In genomic region chr1:82287052-82287775, GRCm38 (mm10) we compare ENCODE assay signal across 10 mouse cellular contexts. TPM values are rescaled to one million over a fixed set of nuclear protein-coding genes. Genes with fewer than 3 reads are reported as not detected.
DNase-seq lines count a peak whose midpoint lies in the region; ATAC-seq and TF ChIP-seq lines count a peak whose summit lies in the region.
"Had no signal": no experiment of that assay in that cellular context is flagged by ENCODE, and none has a peak within 500 bp of the region (broad histone marks: within the 10 kb centered on the region; RNA-seq: fewer than 3 reads in every experiment).

No protein-coding gene starts in this region.

- 63% methylated on average over 22 of the region's 22 CpGs for WGBS in forebrain, embryonic 12.5 days
- WGBS in hindbrain, embryonic 10.5 days: 67% methylated on average over 22 of the region's 22 CpGs
- 79% methylated on average over 22 of the region's 22 CpGs for WGBS in small intestine, adult 2 months

- peaks cover 60% of the 10 kb centered on the region for H3K4me1 ChIP-seq in forebrain, embryonic 12.5 days
- peaks cover 87% of the 10 kb centered on the region for H3K4me1 ChIP-seq in hindbrain, embryonic 10.5 days (replicated peaks)
- peaks cover 16% of the 10 kb centered on the region for H3K4me1 ChIP-seq in small intestine, adult 2 months (ENCODE audit: control insufficient read depth, insufficient read depth, insufficient read length, low read length)

- ATAC-seq in forebrain, embryonic 12.5 days (ENCODE audit: low FRiP score): no peak

- peak in 1 of 2 experiments; percentile 14 for DNase-seq in layer of hippocampus, adult 2 months (ENCODE audit: low spot score in 2 of 2)
- DNase-seq in layer of hippocampus, adult 9-10 months (ENCODE audit: low spot score): no peak
- DNase-seq in adipocyte (ENCODE audit: low spot score) (peak; percentile 43), liver (peak; percentile 5)
- DNase-seq in hindbrain, embryonic 10.5 days (ENCODE audit: low spot score): peak; percentile 7
- DNase-seq in urinary bladder, adult 18-20 months (ENCODE audit: low spot score in 2 of 2): no peak

- H3K27ac ChIP-seq in layer of hippocampus, adult 2 months: peak overlapping the region; percentile 92
- peak overlapping the region; percentile 63 for H3K27ac ChIP-seq in forebrain, embryonic 12.5 days
- H3K27ac ChIP-seq in hindbrain, embryonic 10.5 days: peak overlapping the region; percentile 80
- no peak overlapping the region for H3K27ac ChIP-seq in small intestine, adult 2 months (ENCODE audit: insufficient read depth, low read depth, low read length)

- H3K9me3 ChIP-seq in forebrain, embryonic 12.5 days: no peaks in the 10 kb centered on the region
- H3K9me3 ChIP-seq in hindbrain, embryonic 10.5 days: peaks cover 15% of the 10 kb centered on the region; the same call in 1 of the 2 replicates

- 0 out of 2 replicates have a peak, but pooled peaks cover 5% of the 10 kb centered on the region for H3K27me3 ChIP-seq in forebrain, embryonic 12.5 days
- H3K27me3 ChIP-seq in hindbrain, embryonic 10.5 days (ENCODE audit: insufficient read depth, poor library complexity, severe bottlenecking): peaks cover 16% of the 10 kb centered on the region; the same call in 1 of the 2 replicates
- H3K27me3 ChIP-seq in small intestine, adult 2 months (ENCODE audit: control insufficient read depth, insufficient read depth, low read length): peaks cover 10% of the 10 kb centered on the region

- peak overlapping the region; percentile 88 for H3K4me3 ChIP-seq in layer of hippocampus, adult 2 months
- H3K4me3 ChIP-seq in forebrain, embryonic 12.5 days (replicated peaks): peak overlapping the region; percentile 51
- H3K4me3 ChIP-seq in hindbrain, embryonic 10.5 days: peak overlapping the region; percentile 79
- H3K4me3 ChIP-seq in small intestine, adult 2 months (ENCODE audit: low read depth, low read length): peak overlapping the region; percentile 44

- no peak for TF ChIP-seq CTCF in layer of hippocampus, adult 2 months (conservative IDR thresholded peaks at IDR 0.05)
- TF ChIP-seq CTCF in small intestine, adult 2 months (IDR thresholded peaks at IDR 0.05; ENCODE audit: extremely low read depth, insufficient read length, insufficient replicate concordance, low read depth, low read length): no peak

- peaks cover 19% of the 10 kb centered on the region for H3K36me3 ChIP-seq in forebrain, embryonic 12.5 days (replicated peaks)
- peaks cover 30% of the 10 kb centered on the region for H3K36me3 ChIP-seq in hindbrain, embryonic 10.5 days
- no peaks in the 10 kb centered on the region for H3K36me3 ChIP-seq in small intestine, adult 2 months (ENCODE audit: control insufficient read depth, insufficient read depth, low read length)

- H3K9ac ChIP-seq in forebrain, embryonic 12.5 days: peak overlapping the region; percentile 64

- TF ChIP-seq POLR2A in small intestine, adult 2 months (IDR thresholded peaks at IDR 0.05; ENCODE audit: low read depth, low read length): no peak

- H3K4me2 ChIP-seq in forebrain, embryonic 12.5 days: peak overlapping the region; percentile 85

RNA-seq across cellular contexts. Expression of gene Irs1, which starts 4.0 kb away (rescaled TPM):
- total RNA-seq in layer of hippocampus, adult 2 months (2021): 10 to 100 TPM; 17.8 to 17.9 TPM
- polyA plus RNA-seq in forebrain, embryonic 12.5 days (2016; fragmentation: Nextera tagmentation; extraction: Ambion mirVana): 17.8 and 18.3 TPM in 2 replicates
- polyA plus RNA-seq in hindbrain, embryonic 10.5 days (2016; fragmentation: Nextera tagmentation; extraction: Ambion mirVana): 8.3 and 9.3 TPM in 2 replicates
- polyA plus RNA-seq in small intestine, adult 2 months (2012; rRNA removed): 0.95 and 1.1 TPM in 2 replicates
- total RNA-seq: MEL had no signal

RNA-seq across cellular contexts. Expression of gene Rhbdd1, which starts 29.0 kb away (rescaled TPM):
- 1 to 10 TPM; 7.4 to 7.6 TPM for total RNA-seq in layer of hippocampus, adult 2 months (2021)
- polyA plus RNA-seq in forebrain, embryonic 12.5 days (2016; fragmentation: Nextera tagmentation; extraction: Ambion mirVana): 8.9 and 10.4 TPM in 2 replicates
- 9.0 and 9.7 TPM in 2 replicates for polyA plus RNA-seq in hindbrain, embryonic 10.5 days (2016; fragmentation: Nextera tagmentation; extraction: Ambion mirVana)
- 3.0 and 4.9 TPM in 2 replicates for polyA plus RNA-seq in small intestine, adult 2 months (2012; rRNA removed)

RNA-seq across cellular contexts. Expression of gene Gm9747, which starts 54.3 kb away (rescaled TPM):
- not detected for total RNA-seq in layer of hippocampus, adult 2 months (2021)
- polyA plus RNA-seq in forebrain, embryonic 12.5 days (2016; fragmentation: Nextera tagmentation; extraction: Ambion mirVana): 37.0 and 38.2 TPM in 2 replicates
- 23.3 and 25.1 TPM in 2 replicates for polyA plus RNA-seq in hindbrain, embryonic 10.5 days (2016; fragmentation: Nextera tagmentation; extraction: Ambion mirVana)
- polyA plus RNA-seq in small intestine, adult 2 months (2012; rRNA removed): not detected in 2 replicates
- total RNA-seq: gastrocnemius, adult 8-10 months; MEL had no signal

Comparison
In these comparisons a context has a peak if more than half of its experiments do, and no peak if none do; other contexts are left out.
1. DNase-seq: peak in adipocyte (single experiment), hindbrain, embryonic 10.5 days (single experiment) and liver (single experiment); none in layer of hippocampus, adult 9-10 months (single experiment) and urinary bladder, adult 18-20 months (0 of 2).
2. RNA of gene Gm9747, which starts 54.3 kb away (polyA plus RNA-seq): 37.0 to 38.2 TPM in forebrain, embryonic 12.5 days and 23.3 to 25.1 TPM in hindbrain, embryonic 10.5 days; not detected in small intestine, adult 2 months; every median in the first group is over 10 times any median in the second.
3. Peak in every context shown above with its lines, with median percentiles within 50 percentile points of each other: H3K4me3 ChIP-seq.